Mouse (Mus musculus): Measurements from ENCODE around the gene Micall2. TPM values are rescaled to one million over a fixed set of nuclear protein-coding genes. Genes with fewer than 3 reads are reported as not detected.

Gene Micall2
- total and polyA plus RNA-seq, 3 experiments, result 5.4 to 17.6 TPM; not detected in 1

DNA sequence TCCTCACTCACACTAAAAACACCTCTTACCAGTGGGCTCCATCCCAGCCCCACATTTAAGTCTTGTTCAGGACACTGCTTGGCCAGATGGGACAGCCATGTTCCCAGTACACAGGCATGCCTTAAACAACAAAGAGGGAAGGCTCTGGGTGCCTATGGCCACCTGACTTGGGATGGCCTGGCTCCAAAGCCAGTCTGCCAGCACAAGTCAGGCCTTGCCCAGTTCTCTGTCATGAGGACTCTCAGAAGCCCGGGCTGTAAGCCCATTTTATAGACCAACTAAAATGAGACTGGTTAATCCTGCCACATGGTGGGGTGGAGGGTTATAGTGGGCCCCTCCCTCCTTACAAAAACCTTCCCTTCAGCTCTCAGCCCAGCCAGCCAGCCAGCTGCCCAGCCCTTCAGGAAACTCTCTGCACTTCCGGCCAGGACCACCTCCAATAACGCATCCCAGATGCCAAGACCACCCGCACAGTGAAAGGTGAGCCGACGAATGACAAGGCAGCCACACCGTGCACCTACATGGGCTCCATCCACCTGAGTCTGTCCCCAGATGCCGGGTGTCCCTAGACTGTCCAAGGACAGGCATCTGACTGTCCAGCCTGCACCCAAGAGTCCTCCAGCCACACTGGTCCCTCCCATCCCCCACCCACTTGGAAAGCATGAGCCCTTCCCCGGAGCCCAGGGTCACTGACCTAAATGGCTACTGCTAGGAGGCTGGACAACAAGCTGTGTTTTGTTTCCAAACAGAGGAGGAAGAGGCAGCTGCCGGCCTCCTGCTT is 11.6 kb downstream of the Micall2 start:
- H3K36me3 ChIP-seq (ENCODE audit: control insufficient read depth in 1 of 2, insufficient read depth in 2 of 2, low read length in 2 of 2), result peaks cover 0 to 7% of the 10 kb centered on the region in 2 experiments; a peak in 2 of 4 replicates
- peaks cover 0 to 22% of the 10 kb centered on the region in 2 experiments; a peak in 2 of 4 replicates for H3K4me1 ChIP-seq (ENCODE audit: control insufficient read depth in 1 of 2, insufficient read depth in 2 of 2, low read length in 2 of 2)
- no peak for TF ChIP-seq GATA1 (IDR thresholded peaks at IDR 0.05; ENCODE audit: low read depth, low read length)
- no peak for TF ChIP-seq POLR2AphosphoS2 (IDR thresholded peaks at IDR 0.05; ENCODE audit: low read length)
- TF ChIP-seq CHD2 (IDR thresholded peaks at IDR 0.05; ENCODE audit: low read length), result no peak

DNA sequence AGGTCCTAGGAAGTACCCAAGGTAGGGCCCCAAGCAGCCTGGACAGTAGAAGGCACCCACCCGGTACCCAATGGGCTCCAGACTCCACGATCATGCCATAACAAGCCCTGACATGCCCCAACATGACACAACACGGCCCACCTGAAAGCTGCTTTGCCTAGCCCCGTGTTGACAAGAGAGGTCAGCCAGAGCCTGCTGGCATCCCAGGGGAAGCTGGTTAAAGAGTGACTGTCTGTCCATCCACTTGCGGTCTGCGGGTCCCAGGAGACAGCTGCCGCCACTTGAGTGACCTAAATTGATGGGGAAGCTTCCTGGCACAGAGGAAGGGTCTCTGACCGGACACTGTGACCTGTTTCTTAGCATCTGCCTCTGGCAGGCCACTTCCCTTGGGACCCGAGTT is 13.0 kb downstream of the Micall2 start:
- TF ChIP-seq USF2 (IDR thresholded peaks at IDR 0.05; ENCODE audit: borderline replicate concordance in 1 of 2, insufficient read depth in 1 of 2, low read depth in 1 of 2, low read length in 2 of 2), result no peak
- no peak for TF ChIP-seq TBP (IDR thresholded peaks at IDR 0.05; ENCODE audit: low read depth, low read length)
- no peak for TF ChIP-seq POLR2AphosphoS5 (IDR thresholded peaks at IDR 0.05; ENCODE audit: borderline replicate concordance, low read depth, low read length)
- no peak for TF ChIP-seq CTCF (IDR thresholded peaks at IDR 0.05 in 2 of 3, conservative IDR thresholded peaks at IDR 0.05 in 1 of 3; ENCODE audit: control insufficient read depth in 1 of 3, insufficient read depth in 1 of 3, low read depth in 2 of 3, low read length in 3 of 3, poor library complexity in 1 of 3, severe bottlenecking in 1 of 3)
- no peak for TF ChIP-seq GATA1 (IDR thresholded peaks at IDR 0.05; ENCODE audit: low read depth, low read length)
- no peak for TF ChIP-seq JUND (IDR thresholded peaks at IDR 0.05; ENCODE audit: low read depth, low read length)
- no peak for TF ChIP-seq ELF1 (IDR thresholded peaks at IDR 0.05; ENCODE audit: low read depth, low read length)
- no peak for TF ChIP-seq NELFE (IDR thresholded peaks at IDR 0.05; ENCODE audit: low read depth, low read length)
- TF ChIP-seq MXI1 (IDR thresholded peaks at IDR 0.05; ENCODE audit: low read depth, low read length), result no peak
- no peak for TF ChIP-seq E2F4 (IDR thresholded peaks at IDR 0.05; ENCODE audit: borderline replicate concordance, low read depth, low read length)
- TF ChIP-seq ZC3H11A (IDR thresholded peaks at IDR 0.05; ENCODE audit: low read depth, low read length), result no peak
- no peak for TF ChIP-seq KAT2A (conservative IDR thresholded peaks at IDR 0.05; ENCODE audit: low read depth, low read length)
- TF ChIP-seq UBTF (IDR thresholded peaks at IDR 0.05; ENCODE audit: borderline replicate concordance, insufficient read depth, low read depth, low read length), result no peak
- TF ChIP-seq MAFK (IDR thresholded peaks at IDR 0.05; ENCODE audit: borderline replicate concordance, low read depth, low read length), result no peak
- no peak for TF ChIP-seq MEF2A (IDR thresholded peaks at IDR 0.05; ENCODE audit: extremely low read depth, insufficient replicate concordance, low read depth, low read length, poor library complexity, severe bottlenecking)
- H3K9me3 ChIP-seq (replicated peaks; ENCODE audit: insufficient read depth, low read length), result no peaks in the 10 kb centered on the region
- no peak overlapping the region for H3K9ac ChIP-seq (ENCODE audit: control insufficient read depth, low read depth, low read length, poor library complexity, severe bottlenecking)
- no peaks in the 10 kb centered on the region for H3K27me3 ChIP-seq (ENCODE audit: control insufficient read depth in 1 of 2, insufficient read depth in 2 of 2, low read length in 2 of 2)
- H3K4me3 ChIP-seq (ENCODE audit: control insufficient read depth in 1 of 2, insufficient read depth in 1 of 2, low read depth in 2 of 2, low read length in 2 of 2), result no peak overlapping the region
- DNase-seq (ENCODE audit: low read depth, low spot score), result no peak
- no peaks in the 10 kb centered on the region for H3K79me2 ChIP-seq (ENCODE audit: control insufficient read depth, insufficient read depth, low read length, poor library complexity)
- no peak overlapping the region for H3K27ac ChIP-seq (ENCODE audit: control insufficient read depth, low read depth, low read length)
- H3K4me1 ChIP-seq (ENCODE audit: control insufficient read depth in 1 of 2, insufficient read depth in 2 of 2, low read length in 2 of 2), result peaks cover 0 to 22% of the 10 kb centered on the region in 2 experiments; a peak in 2 of 4 replicates
- H3K36me3 ChIP-seq (ENCODE audit: control insufficient read depth in 1 of 2, insufficient read depth in 2 of 2, low read length in 2 of 2), result peaks cover 0 to 7% of the 10 kb centered on the region in 2 experiments; a peak in 2 of 4 replicates

More for the DNA sequence above, 11.6 kb downstream of the Micall2 start:
- Histone ChIP-seq H3K9ac (ENCODE audit: control insufficient read depth, low read depth, low read length, poor library complexity, severe bottlenecking) (no peak overlapping the region), H3K4me3 (ENCODE audit: control insufficient read depth in 1 of 2, insufficient read depth in 1 of 2, low read depth in 2 of 2, low read length in 2 of 2) (no peak overlapping the region), H3K9me3 (replicated peaks; ENCODE audit: insufficient read depth, low read length) (no peaks in the 10 kb centered on the region), H3K79me2 (ENCODE audit: control insufficient read depth, insufficient read depth, low read length, poor library complexity) (no peaks in the 10 kb centered on the region), H3K27ac (ENCODE audit: control insufficient read depth, low read depth, low read length) (no peak overlapping the region), H3K27me3 (ENCODE audit: control insufficient read depth in 1 of 2, insufficient read depth in 2 of 2, low read length in 2 of 2) (no peaks in the 10 kb centered on the region)
- no peak for DNase-seq (ENCODE audit: low read depth, low spot score)

Measured in MEL (cell line).